Mouse (Mus musculus) left cerebral cortex, adult 11 months (tissue): Measurements from ENCODE around the gene Syvn1.

Experiments
- DNase-seq: peaks from one replicate; pipeline ENCODE4 v3.0.0; 2022; ENCODE audit warnings: low spot score

Gene Syvn1

DNA sequence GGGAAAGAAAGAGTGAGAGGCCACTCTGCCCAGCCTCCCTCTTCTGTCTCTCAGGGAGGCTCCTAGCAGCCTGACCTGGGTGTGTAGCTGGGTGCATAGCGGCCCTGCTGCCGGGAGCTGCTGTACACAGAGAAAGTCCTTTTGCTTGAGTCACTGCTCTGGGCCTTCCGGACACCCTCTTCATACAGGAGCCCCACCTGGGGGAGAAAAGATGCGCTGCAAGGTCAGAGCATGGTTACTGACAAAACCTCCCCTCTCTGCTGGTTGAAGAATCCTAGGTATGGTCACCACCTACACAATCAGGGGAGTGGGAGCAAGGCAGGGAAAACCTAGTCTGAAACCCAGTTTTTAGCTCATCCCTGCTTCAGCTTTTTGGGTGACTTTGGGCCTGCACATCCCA lies 22.6 kb downstream of the Syvn1 start:
- DNase-seq = no peak

DNA sequence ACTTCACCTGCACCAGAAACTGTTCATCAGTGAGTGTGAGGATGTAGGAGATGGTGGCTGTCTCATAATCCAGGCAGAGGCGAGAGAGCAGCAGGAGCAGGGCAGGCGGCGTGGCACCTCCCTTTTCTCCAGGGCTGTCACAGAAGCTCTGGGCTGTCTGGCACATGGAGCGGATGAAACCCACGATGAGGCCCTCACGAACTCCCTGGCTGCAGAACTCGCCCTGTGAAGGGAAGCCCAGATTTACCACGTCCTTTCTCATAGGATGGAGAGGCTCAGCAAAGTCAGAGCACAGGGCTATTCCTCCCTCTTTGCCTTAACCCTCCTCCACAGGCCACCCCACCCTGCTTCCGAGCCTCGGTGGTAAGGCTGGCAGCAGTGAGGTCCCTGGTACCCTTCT lies 23.5 kb downstream of the Syvn1 start:
- DNase-seq = no peak

DNA sequence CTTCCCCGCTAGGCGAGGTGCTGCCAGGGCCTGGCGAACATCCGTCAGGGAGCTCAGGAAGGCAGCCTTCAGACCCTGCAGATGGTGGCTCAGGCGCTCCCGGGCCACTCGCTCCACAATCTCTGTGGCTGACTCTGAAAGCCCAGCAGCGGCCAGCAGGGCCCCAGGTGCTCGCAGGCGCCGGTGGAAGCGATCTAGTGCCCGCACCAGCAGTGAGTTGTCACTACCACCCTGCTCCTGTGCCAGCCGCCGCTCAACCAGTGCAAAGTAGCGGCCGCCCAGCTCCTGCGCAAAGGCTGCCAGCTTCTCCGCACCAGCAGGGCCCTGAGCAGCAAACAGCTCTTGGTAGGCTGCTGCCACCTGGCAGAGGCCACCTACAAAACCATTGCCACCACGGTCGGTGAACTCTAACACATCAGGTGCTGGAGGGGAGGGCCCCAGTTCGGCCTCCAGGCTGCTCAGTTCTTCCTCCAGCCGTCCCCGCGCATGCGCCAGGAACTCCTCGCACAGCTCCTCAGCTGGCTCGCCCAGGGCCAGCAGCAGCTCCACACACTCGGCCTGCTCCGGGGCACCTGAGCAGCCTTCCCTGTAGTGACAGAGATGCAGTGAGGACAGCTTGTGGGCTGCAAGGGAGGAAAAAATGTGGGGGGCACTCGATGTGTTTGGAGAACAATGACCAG lies 24.3 kb downstream of the Syvn1 start:
- no peak for DNase-seq

DNA sequence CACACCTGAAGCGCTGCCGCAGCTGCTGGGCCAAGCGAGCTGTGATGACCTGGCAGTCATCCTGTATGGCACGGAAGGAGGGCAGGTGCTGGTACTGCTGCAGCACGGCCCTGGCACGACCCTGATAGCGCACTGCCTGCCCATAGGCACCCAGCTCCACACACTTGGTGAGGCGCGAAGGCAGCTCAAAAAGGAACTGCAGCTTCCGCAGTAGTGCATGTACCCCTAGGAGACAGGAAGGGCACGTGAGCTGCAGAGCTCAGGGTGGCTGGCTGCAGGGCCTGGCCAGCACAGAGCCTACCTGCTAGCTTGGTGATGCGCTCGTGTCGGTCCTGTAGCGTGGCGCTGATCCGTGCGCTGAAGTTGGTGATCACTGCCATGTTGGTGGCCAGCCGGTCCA lies 24.9 kb downstream of the Syvn1 start:
- no peak for DNase-seq

DNA sequence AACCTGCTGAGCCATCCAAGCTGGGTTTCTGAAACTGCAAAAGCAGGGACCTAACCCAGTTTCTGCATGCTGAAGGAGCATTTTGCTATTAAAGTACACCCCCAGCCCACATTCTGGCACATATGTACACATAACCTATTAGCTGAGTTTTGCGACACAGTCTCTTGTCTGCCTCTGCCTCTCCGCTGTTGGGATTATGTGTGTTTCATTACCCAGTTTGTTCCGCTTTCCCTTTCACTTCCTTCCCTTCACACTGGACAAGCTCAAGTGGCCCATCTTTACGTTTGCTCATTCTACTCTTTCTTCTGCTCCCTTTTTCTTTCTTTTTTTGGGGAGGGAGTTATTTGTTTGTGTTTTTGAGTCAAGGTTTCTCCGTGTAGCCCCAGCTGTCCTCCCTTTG lies 27.5 kb downstream of the Syvn1 start:
- DNase-seq = no peak

DNA sequence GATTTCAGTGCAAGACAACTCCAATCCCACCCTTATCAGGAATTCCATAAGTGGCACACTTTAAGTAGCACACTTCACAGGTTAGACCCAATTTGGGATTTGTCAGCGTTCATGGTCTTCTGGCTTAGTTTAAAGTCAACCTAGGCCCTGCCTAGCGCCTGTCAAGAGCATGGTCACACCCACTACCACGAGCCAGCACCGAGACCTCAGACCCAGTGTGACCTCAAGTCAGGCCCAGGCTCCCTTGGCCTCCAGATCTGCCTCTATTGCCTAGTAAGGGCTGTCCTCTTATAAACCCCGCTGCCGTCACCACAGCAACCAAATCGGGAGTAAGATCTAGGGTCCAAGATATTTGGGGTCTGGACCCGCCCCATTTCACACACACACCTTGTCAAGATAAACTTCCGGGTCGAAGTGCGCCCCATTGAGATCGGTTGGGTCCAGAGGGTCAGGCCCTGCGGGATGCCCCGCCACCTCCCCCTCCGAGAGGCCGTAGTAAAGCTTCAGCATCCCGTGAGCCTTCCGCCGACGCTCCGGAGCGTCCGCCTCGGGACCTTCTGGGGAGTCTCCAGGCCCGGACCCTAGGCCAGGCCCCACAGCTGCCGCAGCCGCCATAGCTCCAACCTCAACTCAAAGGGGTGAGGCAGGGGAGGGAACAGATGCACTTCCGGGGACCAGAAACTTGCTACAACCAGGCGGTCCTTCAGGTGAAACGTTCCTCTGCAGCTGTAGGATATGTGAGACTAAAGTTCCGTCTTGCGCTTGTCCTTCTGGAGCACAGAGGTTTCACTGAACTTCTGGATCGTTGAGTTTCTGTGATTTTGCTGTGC lies 30.4 kb downstream of the Syvn1 start, which contains the start of gene Vps51:
Gene Vps51, minus strand, starts transcription at position 668 of the 830 bp plus-strand sequence.
- DNase-seq = peak; percentile 76

DNA sequence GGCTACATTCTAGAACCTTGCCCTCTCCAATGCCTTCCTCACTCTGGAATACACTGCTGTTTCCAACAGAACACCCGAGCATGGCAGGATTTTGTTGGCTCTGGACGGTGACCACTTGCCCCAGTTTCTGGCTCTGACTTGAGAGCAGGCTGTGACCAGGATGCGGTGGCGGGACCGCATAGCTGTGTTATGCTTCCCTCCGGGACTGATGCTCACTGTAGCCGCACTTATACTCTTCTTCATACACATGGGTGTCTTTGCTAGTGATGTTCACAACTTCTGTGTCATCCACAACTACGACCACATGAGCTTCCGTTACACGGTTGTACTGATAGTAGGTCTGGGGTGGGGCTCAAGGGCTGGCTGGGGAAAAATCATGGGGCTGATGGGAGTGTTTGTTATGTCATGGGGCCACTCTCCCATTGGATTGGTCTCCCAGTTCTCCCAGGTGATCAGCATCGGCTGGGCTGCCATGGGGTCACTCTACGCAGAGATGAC lies 33.7 kb downstream of the Syvn1 start, which contains the start of gene Tmem262:
Gene Tmem262, plus strand, starts transcription at position 51 of the 498 bp plus-strand sequence.
- no peak for DNase-seq

DNA sequence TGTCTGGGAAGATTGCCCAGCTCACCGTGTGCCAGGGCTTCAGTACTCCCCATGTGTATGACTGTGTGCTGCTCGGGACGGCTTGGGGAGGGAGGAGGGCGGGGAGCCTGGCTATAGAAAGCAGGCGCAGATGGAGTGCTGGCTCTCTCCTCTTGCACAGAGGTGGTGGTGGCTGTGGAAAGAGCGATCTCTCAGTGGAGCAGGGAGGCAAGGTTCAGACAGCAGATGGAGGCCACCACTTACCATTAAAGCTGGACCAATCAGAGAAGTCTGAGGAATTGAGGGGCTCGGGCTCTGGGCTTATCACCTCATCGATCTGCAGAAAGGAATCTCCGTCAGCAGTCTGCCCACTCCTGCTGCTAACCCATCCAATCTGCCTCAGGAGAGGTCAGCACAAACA lies 35.8 kb downstream of the Syvn1 start, which contains the start of gene Gm28374:
Gene Gm28374, minus strand, starts transcription at position 101 of the 400 bp plus-strand sequence.
- DNase-seq = no peak

DNA sequence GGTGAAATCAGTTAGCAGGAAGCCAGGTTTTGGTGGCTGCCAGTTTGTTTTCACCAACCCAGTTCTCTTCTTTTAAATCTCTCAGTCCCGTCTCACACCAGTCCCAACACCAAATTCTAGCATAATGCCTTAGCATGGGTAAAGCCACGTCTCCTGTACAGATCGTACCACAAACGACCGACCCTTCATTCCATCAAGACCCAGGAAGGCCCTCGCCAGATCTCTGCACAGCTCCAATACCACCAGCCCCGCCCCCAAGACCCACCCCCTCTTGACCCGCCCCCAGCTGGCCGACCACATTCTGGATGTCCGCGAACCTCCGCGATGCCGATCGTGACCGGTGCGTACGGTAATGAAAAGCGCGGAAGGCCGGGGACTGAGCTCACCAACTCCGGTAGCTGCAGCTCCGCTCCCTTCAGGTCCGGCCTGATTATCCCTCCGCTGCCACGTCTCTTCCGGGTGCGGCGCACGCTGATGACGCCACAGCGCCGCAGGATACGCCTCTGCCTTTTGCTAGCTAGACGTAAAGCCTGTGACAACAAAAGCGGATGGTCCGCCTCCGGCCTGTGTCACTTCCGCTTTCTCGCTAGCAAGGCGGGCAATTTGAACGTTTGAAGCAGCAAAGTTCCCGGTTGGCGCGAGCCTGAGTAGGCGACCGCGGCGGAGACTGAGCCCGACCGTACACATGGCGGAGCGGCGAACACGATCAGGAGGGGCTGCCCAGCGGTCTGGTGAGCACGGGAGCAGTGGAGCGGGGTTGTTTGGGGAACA lies 38.3 kb downstream of the Syvn1 start, which contains the start of the genes Zfpl1 and Cdca5:
Gene Zfpl1, minus strand, starts transcription at position 479 of the 771 bp plus-strand sequence.
Gene Cdca5, plus strand, starts transcription at position 506 of the 771 bp plus-strand sequence.
- DNase-seq = peak; percentile 96

DNA sequence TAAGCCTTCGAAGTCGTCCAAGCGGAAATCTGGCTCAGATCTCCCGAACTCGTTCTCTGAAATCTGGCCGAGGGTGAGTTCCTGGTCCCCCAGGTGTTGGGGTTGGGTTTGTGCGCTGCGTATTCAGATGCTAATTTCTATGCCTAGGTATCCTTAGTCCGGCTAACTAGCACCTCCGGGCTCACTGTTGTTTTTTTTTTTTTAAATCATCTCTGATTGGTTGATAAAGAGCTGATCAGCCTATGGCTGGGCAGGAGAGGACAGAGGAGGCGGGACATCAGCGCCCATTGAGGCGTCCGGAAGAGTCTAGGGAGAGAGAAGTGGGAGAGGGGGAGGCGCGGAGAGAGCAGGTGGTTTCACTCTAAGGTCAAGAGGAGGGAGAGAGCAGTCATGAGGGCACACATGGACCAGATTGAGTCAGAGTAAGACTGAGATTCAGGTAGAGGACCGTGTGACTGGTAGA lies 39.1 kb downstream of the Syvn1 start:
- DNase-seq = no peak

DNA sequence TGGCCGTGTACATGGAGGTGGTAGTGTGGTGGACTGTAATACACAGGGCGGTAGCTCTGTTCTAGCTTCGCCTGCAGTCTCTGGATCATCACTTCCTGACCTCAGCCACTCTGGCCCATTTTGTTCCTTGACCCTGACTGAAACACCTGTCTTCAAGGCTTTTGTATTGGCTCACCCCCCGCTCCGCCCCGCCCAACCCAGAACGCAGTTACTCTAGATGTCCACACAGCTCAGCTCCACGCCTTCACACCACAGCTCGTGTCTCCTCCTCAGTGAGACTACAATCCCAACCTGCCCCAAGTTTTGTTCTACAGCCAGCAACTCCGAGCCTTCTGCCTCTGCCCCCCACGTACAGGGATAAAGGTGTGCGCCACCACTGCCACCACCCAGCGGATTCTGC lies 42.5 kb downstream of the Syvn1 start:
- DNase-seq = no peak

DNA sequence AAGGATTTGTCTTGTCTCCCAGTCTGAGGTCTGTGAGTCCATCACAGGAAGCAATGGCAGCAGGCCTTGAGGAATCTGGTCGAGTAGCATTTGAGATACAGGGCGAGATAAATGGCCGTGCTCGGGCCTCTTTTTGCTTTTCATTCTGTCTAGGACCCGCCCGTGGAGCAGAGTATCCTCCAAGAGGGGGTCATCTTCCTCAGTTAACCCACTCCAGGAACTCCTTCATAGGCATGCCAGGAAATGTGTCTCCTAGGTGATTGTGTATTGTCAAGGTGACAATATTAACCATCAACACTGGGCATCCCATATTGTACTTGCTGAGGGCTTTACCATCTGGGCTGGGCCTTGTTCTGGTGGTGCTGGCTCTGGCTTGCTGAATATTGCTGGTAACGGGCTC lies 47.7 kb downstream of the Syvn1 start, which contains the start of gene AC131692.1:
Gene AC131692.1, plus strand, starts transcription at position 301 of the 400 bp plus-strand sequence.
- DNase-seq = no peak

DNA sequence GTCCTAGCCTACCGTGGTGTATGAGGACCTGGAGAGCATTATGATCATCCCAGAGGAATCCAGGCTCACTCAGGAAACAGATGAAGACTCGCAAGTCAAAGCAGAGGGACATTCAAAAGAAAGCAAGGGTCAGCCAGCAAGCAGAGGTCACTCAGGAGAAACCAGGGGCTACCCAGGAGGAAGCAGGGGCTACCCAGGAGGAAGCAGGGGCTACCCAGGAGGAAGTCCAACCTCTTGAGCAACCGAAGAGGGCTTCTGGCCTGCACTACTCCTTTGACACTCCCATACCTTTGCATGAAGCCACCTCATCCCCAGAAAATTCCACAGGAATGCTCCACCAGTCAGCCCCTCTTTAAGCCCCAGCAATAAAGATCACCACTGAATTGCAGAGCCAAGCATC lies 51.5 kb downstream of the Syvn1 start:
- DNase-seq = no peak

DNA sequence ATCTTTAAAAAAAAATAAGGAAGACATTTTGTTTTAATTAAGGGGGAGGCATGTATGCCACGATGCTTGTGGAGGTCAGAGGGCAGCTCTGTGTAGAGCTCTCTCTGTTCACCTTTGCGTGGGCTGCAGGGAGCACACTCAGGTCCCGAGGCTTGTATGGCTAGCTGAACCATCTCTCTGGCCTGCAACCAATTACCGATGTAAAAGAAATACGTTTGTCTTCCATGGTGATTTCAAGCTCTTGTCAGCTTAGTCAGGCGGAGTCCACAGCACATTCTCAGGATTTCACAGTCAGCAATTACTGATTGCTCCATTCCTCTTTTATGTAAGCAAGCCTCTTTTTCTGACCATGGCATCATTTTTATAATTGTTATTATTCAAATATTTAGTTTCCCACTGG lies 54.8 kb downstream of the Syvn1 start:
- no peak for DNase-seq

DNA sequence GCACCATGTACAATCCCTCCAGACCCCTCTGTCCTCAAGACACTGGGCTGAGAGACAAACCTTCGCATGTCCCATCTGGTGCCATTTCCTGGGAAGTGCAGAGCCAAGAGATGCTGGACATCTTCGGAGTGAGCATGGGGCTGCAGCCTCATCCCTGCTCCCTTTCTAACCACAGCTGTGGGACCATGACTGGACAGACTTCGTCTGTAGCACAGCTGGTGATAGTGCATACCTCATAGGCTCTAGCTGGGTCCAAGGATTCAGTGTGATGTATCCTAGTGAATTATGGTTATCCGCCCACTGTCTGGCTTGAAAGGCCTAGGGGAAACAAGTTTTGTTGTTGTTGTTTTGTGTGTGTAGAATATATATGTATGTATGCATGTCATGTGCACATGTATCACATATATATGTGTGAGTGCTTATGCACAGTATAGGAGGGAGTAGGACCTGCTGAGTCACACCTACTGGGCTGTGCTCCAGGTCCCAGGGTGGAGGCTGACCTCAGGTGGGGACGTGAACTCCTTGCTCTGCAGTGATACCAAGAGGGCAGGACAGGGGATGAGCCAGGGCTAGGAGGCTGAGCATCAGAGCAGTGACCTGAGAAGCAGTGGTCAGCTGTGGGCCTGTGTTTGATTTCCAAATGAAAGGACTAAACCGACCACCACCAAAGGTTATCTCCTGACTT lies 55.9 kb downstream of the Syvn1 start:
- no peak for DNase-seq
